8 mouse cellular contexts compared by ENCODE assay signal in the genomic region with DNA sequence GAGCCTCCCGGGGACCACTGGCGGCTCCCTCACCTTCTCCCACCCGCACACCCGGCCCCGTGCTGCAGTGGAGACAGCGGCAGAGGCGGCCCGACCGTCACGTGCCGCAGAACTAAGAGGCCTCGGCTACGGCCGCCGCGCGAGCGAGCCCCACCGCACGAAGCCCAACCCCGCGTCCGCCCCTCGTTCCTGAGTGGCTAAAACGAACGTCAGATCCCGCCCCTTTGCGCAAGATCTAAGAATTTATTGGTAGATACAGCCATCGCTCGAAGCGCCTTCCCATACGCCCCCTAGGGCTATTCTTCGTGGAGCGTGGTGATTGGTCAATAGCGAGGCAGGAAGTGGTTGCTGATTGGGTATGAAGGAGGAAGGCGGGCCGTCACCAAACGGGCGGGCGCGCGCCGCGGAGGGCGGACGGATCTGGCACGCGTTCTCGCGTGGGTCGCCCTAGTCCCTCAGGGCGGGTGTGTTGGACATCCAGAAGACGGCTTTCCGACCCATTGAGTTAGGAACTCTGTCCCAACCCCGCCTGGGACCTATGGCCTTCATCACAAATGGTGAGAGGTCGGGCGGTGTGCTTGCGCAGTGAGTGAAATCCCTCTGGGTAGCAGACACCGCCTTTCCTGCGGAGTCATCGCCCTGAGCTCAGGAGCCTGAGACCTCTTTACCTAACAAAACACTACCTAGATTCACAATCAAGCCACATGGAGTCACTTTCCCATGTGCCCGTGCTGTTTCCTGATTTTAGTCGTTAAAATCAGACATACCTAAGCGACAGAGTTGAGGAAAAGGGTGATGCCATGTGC. TPM values are rescaled to one million over a fixed set of nuclear protein-coding genes. Genes with fewer than 3 reads are reported as not detected.
A peak's percentile ranks its signal among the peaks of the same experiment; 100 is the strongest.
DNase-seq lines count a peak whose midpoint lies in the region; ATAC-seq lines count a peak whose summit lies in the region.

Gene Canx, minus strand, starts transcription at position 178 of the 806 bp plus-strand sequence.

- peak within 1 kb of the TSS; percentile 88 for H3K27ac ChIP-seq in hindbrain, embryonic 12.5 days

- peak within 1 kb of the TSS; percentile 84 for H3K9ac ChIP-seq in hindbrain, embryonic 12.5 days

- peak; percentile 99 for ATAC-seq in hindbrain, embryonic 12.5 days (ENCODE audit: low FRiP score)

- no peaks in the 10 kb centered on the region for H3K9me3 ChIP-seq in hindbrain, embryonic 12.5 days (replicated peaks)

- H3K4me1 ChIP-seq in hindbrain, embryonic 12.5 days: peaks cover 25% of the 10 kb centered on the region

- no peaks in the 10 kb centered on the region for H3K36me3 ChIP-seq in hindbrain, embryonic 12.5 days

- no peaks in the 10 kb centered on the region for H3K27me3 ChIP-seq in hindbrain, embryonic 12.5 days

- under 1% methylated on average over 64 of the region's 64 CpGs for WGBS in hindbrain, embryonic 12.5 days

- DNase-seq in NIH3T3 (ENCODE audit: low read depth): peak; percentile 100
- peak; percentile 98 to 99 for DNase-seq in cerebellum, postnatal 10 days
- peak; percentile 98 to 99 for DNase-seq in frontal cortex, postnatal 10 days (ENCODE audit: low spot score in 2 of 2)
- peak; percentile 99 to 100 for DNase-seq in layer of hippocampus, postnatal 14 days (ENCODE audit: low spot score in 2 of 2)
- DNase-seq in lung, postnatal 14 days: peak; percentile 98
- DNase-seq in retina, adult 2 months (ENCODE audit: low read depth, low spot score): peak; percentile 99
- DNase-seq in thymus, postnatal 36 days: peak; percentile 98

- H3K4me2 ChIP-seq in hindbrain, embryonic 12.5 days (replicated peaks): peak within 1 kb of the TSS; percentile 82

- H3K4me3 ChIP-seq in hindbrain, embryonic 12.5 days: peak within 1 kb of the TSS; percentile 86

RNA-seq across cellular contexts. Expression of gene Canx, which starts in this region (rescaled TPM):
- polyA plus RNA-seq in hindbrain, embryonic 12.5 days (2016; fragmentation: Nextera tagmentation; extraction: Ambion mirVana): 308 and 311 TPM in 2 replicates
- total RNA-seq in layer of hippocampus, postnatal 14 days (2021): 100 to 1,000 TPM; 424 to 458 TPM

Comparison
In these comparisons a context has a peak if more than half of its experiments do, and no peak if none do; other contexts are left out.
1. Peak in every context shown above with its lines: DNase-seq, ATAC-seq, H3K4me3 ChIP-seq and H3K27ac ChIP-seq.